Mouse (Mus musculus): Measurements from ENCODE around the gene Gm10188. TPM values are rescaled to one million over a fixed set of nuclear protein-coding genes. Genes with fewer than 3 reads are reported as not detected.

Gm10188 gene
- polyA plus RNA-seq, 1 experiment from 2014 or later: not detected

DNA sequence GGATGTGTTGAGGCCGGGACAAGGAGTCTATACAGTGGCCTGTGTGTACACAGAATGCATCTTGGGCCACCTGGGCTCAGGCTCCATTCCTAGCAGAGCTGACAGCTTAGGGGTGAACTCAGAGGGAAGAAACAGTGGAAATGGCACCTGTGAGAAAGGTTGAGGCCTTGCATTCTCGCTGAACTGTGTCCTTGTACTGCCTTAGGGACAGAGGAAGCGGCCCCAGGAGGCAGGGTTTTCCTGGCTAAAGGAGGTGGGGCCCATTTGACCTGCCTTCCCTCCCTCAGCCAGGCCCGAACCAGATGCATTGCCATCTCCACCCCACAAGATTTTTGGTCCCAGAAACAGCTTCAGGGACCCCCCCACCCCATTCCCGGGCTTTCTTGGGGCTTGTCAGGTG is 33.9 kb downstream of the Gm10188 start:
- H3K4me2 ChIP-seq: no peak overlapping the region
- DNase-seq (ENCODE audit: low spot score) (no peak), ATAC-seq (replicated peaks; ENCODE audit: low FRiP score) (no peak)
- H3K36me3 ChIP-seq (ENCODE audit: control insufficient read depth, insufficient read depth, low read length): no peaks in the 10 kb centered on the region
- H3K27me3 ChIP-seq (replicated peaks; ENCODE audit: control insufficient read depth, insufficient read depth, low read length): peaks cover 83% of the 10 kb centered on the region
- no peaks in the 10 kb centered on the region for H3K4me1 ChIP-seq (replicated peaks; ENCODE audit: control insufficient read depth, insufficient read depth, low read length)
- no peak overlapping the region for H3K27ac ChIP-seq (ENCODE audit: low read depth, low read length)
- H3K9me3 ChIP-seq (ENCODE audit: control insufficient read depth, low read length): no peaks in the 10 kb centered on the region
- H3K4me3 ChIP-seq (ENCODE audit: low read depth, low read length): no peak overlapping the region
- H3K9ac ChIP-seq (ENCODE audit: low read depth, low read length): no peak overlapping the region
- whole genome bisulfite sequencing: 48% methylated on average over 5 of the region's 5 CpGs

DNA sequence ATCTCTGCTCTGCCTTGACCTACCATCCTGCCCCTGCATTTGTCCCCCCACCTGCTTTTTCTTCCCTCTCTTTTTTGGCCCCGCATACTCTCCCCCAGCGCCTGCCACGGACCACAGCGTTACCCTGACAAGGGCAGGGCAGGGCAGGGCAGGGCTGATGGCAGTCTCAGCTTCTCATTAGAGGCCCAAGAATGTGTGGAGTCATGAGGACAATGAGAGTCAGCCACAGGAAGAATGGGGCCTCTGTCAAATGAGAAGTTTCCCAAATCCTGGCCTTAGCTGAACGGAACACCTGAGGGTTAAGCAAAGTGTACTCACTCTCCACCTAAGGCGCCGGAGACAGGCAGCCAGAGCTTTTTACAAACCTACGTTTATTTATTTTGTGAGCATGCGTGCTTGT is 34.5 kb downstream of the Gm10188 start:
- no peak overlapping the region for H3K4me3 ChIP-seq (ENCODE audit: low read depth, low read length)
- H3K4me1 ChIP-seq (replicated peaks; ENCODE audit: control insufficient read depth, insufficient read depth, low read length): peaks cover 5% of the 10 kb centered on the region
- H3K9me3 ChIP-seq (ENCODE audit: control insufficient read depth, low read length): no peaks in the 10 kb centered on the region
- peaks cover 84% of the 10 kb centered on the region for H3K27me3 ChIP-seq (replicated peaks; ENCODE audit: control insufficient read depth, insufficient read depth, low read length)
- ATAC-seq (replicated peaks; ENCODE audit: low FRiP score) (no peak), DNase-seq (ENCODE audit: low spot score) (no peak)
- no peak overlapping the region for H3K27ac ChIP-seq (ENCODE audit: low read depth, low read length)
- H3K9ac ChIP-seq (ENCODE audit: low read depth, low read length): no peak overlapping the region
- no peak overlapping the region for H3K4me2 ChIP-seq
- WGBS: 70% methylated on average over 9 of the region's 9 CpGs
- no peaks in the 10 kb centered on the region for H3K36me3 ChIP-seq (ENCODE audit: control insufficient read depth, insufficient read depth, low read length)

DNA sequence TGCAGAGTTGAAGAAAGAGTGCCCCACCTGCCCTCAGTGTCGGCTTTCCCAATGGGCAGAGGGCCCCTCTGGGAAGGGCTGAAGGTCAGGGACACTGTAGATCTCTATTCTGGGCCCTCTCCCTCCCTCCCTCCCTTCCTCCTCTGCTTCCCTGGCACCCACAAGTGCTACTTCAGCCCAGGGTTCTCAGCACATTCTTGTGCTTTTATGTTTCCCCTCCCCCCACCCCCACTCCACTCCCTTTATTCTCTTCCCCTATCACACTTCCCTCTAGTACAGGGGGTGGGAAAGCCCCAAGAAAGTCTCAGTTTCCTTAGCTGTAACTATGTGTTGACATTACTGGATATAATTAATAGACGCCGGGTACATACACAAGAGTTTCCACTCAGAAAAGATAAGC is 34.9 kb downstream of the Gm10188 start:
- H3K4me3 ChIP-seq (ENCODE audit: low read depth, low read length): no peak overlapping the region
- no peak overlapping the region for H3K9ac ChIP-seq (ENCODE audit: low read depth, low read length)
- H3K36me3 ChIP-seq (ENCODE audit: control insufficient read depth, insufficient read depth, low read length): no peaks in the 10 kb centered on the region
- no peak overlapping the region for H3K27ac ChIP-seq (ENCODE audit: low read depth, low read length)
- no peak for DNase-seq (ENCODE audit: low spot score)
- no peak overlapping the region for H3K4me2 ChIP-seq
- peaks cover 84% of the 10 kb centered on the region for H3K27me3 ChIP-seq (replicated peaks; ENCODE audit: control insufficient read depth, insufficient read depth, low read length)
- no peak for ATAC-seq (replicated peaks; ENCODE audit: low FRiP score)
- peaks cover 6% of the 10 kb centered on the region for H3K4me1 ChIP-seq (replicated peaks; ENCODE audit: control insufficient read depth, insufficient read depth, low read length)
- H3K9me3 ChIP-seq (ENCODE audit: control insufficient read depth, low read length): no peaks in the 10 kb centered on the region
- WGBS: 58% methylated on average over 3 of the region's 3 CpGs

DNA sequence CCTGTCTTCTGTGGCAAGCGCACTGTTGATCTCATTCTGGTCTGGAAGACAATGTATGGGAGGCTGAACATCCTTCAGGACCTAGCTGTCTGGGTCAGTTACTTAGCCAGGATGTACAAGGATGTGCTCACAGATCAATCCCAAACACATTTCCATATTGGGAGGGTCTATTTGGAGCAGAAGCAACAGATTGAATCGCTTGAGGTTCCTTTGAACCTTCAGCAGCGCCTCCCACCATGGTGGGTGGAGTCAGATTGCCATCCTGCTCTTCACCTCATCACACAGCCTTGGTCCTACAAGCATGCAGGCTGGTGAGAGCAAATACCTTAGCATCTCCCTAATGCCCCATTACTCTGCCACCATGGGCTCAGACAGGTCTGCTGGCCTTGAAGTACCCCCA is 35.8 kb downstream of the Gm10188 start:
- no peak overlapping the region for H3K9ac ChIP-seq (ENCODE audit: low read depth, low read length)
- no peak overlapping the region for H3K4me3 ChIP-seq (ENCODE audit: low read depth, low read length)
- no peak overlapping the region for H3K27ac ChIP-seq (ENCODE audit: low read depth, low read length)
- 61% methylated on average over 3 of the region's 3 CpGs for WGBS
- no peak overlapping the region for H3K4me2 ChIP-seq
- no peaks in the 10 kb centered on the region for H3K9me3 ChIP-seq (ENCODE audit: control insufficient read depth, low read length)
- H3K27me3 ChIP-seq (replicated peaks; ENCODE audit: control insufficient read depth, insufficient read depth, low read length): peaks cover 85% of the 10 kb centered on the region
- H3K36me3 ChIP-seq (ENCODE audit: control insufficient read depth, insufficient read depth, low read length): no peaks in the 10 kb centered on the region
- peaks cover 6% of the 10 kb centered on the region for H3K4me1 ChIP-seq (replicated peaks; ENCODE audit: control insufficient read depth, insufficient read depth, low read length)
- no peak for DNase-seq (ENCODE audit: low spot score)
- no peak for ATAC-seq (replicated peaks; ENCODE audit: low FRiP score)

DNA sequence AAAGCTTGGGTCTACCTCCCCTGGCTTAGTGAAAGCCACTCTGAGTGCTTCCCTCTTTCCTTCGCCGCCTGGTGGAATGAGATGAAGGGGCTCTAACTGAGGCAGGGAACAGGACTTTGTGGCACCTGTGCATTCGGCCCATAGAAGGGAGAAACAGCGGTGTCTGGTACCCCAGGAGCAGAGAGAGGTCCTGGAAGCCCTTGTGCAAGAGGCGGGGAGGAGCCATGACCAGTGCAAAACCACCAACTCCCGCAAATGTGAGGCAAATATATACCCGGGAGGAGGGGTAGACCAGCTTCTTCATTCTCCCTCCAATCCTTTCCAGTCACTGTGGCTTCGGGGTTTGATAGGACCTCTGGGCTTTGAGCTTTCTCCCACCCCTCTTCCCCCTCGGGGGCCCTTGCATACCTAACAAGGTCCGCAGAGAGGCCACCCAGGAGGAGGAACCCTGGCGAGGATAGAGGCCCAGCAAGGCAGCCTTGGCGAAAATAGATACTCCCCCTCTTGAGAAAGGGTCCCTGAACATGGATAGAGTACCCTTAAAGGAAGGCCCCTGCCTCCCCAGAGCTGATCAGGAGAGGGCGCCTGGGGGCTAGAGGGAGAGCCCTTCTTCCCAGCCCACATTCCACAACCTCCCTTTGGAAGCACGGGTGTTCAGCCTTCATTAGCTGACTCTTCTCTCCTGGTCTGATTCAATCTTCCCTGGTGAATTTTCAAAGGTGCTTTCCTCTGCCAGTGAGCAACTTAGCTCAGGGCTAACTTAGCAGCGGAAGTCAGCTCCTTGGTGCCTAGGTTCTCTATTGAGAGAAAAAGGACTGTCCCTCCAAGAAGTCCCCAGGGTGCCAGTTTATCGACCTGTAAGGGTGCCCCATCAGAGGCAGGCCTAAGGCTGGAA is 37.5 kb downstream of the Gm10188 start:
- peak overlapping the region; percentile 86 for H3K4me2 ChIP-seq
- no peaks in the 10 kb centered on the region for H3K36me3 ChIP-seq (ENCODE audit: control insufficient read depth, insufficient read depth, low read length)
- H3K4me3 ChIP-seq (ENCODE audit: low read depth, low read length): no peak overlapping the region
- H3K9me3 ChIP-seq (ENCODE audit: control insufficient read depth, low read length): no peaks in the 10 kb centered on the region
- 8% methylated on average over 16 of the region's 16 CpGs for WGBS
- H3K27me3 ChIP-seq (replicated peaks; ENCODE audit: control insufficient read depth, insufficient read depth, low read length): peaks cover 88% of the 10 kb centered on the region
- no peak for DNase-seq (ENCODE audit: low spot score)
- peaks cover 6% of the 10 kb centered on the region for H3K4me1 ChIP-seq (replicated peaks; ENCODE audit: control insufficient read depth, insufficient read depth, low read length)
- H3K9ac ChIP-seq (ENCODE audit: low read depth, low read length): no peak overlapping the region
- no peak overlapping the region for H3K27ac ChIP-seq (ENCODE audit: low read depth, low read length)
- no peak for ATAC-seq (replicated peaks; ENCODE audit: low FRiP score)

DNA sequence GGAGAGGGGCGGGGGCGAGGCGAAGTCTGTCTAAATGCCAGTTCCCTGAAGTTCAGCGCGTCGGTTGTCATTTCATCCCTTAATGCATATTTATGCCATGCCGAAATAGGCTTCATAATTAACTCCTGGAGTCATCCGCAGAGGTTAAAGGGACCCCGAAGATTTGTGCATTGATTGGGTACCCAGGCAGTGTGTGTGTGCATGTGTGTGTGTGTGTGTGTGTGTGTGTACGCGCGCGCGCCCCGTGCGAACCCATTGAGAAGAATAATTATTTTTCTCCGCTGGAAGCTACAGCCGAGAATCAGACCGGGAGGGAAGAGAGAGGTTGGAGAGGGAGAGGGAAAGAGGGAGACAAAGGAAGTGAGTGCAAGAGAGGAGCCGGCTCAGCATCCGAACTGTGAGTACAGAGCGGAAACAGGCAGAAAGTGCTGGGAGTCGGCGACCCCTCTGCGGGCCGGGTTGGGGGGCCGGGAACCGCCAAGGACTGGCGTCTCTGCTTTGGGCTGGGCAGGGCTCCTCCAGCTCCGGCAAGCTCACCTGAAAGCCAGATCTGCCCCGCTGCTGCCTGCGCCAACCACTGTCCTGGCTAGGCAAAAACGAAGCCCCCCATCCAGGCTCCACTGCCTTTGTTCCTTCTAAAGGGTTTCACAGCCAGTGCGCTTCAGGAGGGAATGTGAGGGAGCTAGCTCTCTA is 38.3 kb downstream of the Gm10188 start, which contains the start of the genes Lemd1 and AC124108.1:
Gene Lemd1 (plus strand): TSS at position 339 of the 693 bp plus-strand sequence.
Gene AC124108.1 (plus strand): TSS at position 365 of the 693 bp plus-strand sequence.
- H3K9me3 ChIP-seq (ENCODE audit: control insufficient read depth, low read length): no peaks in the 10 kb centered on the region
- peak within 1 kb of the TSS; percentile 86 for H3K4me2 ChIP-seq
- H3K4me3 ChIP-seq (ENCODE audit: low read depth, low read length): peak within 1 kb of the TSS; percentile 58
- no peak for DNase-seq (ENCODE audit: low spot score)
- peak within 1 kb of the TSS; percentile 39 for H3K9ac ChIP-seq (ENCODE audit: low read depth, low read length)
- WGBS: 1% methylated on average over 34 of the region's 34 CpGs
- no peak for ATAC-seq (replicated peaks; ENCODE audit: low FRiP score)
- H3K36me3 ChIP-seq (ENCODE audit: control insufficient read depth, insufficient read depth, low read length): no peaks in the 10 kb centered on the region
- peaks cover 83% of the 10 kb centered on the region for H3K27me3 ChIP-seq (replicated peaks; ENCODE audit: control insufficient read depth, insufficient read depth, low read length)
- H3K27ac ChIP-seq (ENCODE audit: low read depth, low read length): no peak within 1 kb of the TSS
- peaks cover 6% of the 10 kb centered on the region for H3K4me1 ChIP-seq (replicated peaks; ENCODE audit: control insufficient read depth, insufficient read depth, low read length)

DNA sequence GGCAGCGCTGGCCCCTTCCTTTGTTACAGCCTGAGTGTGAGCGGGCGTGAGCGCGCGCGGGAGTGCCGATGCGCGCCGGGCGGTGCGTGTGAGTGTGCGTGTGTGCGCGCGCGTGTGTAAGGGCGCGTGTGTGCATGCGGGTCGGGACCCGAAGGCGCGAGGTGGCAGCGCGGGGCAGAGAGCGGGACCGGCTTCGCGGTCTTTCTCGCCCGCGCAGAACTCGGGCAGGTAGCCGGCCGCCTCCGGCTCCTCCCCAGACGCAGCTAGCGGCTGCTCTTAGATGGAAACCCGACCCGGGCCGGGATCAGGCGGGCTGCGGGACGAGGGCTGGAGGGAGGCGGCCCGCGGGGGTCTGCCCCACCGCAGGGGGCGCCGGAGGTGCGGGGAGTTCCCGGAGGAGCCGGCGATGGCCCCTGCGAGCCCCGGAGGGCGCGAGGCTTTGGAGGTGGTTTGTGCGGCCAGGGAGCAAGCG is 38.9 kb downstream of the Gm10188 start:
- ATAC-seq (replicated peaks; ENCODE audit: low FRiP score) (no peak), DNase-seq (ENCODE audit: low spot score) (no peak)
- H3K9ac ChIP-seq (ENCODE audit: low read depth, low read length): peak overlapping the region; percentile 39
- peaks cover 6% of the 10 kb centered on the region for H3K4me1 ChIP-seq (replicated peaks; ENCODE audit: control insufficient read depth, insufficient read depth, low read length)
- H3K27ac ChIP-seq (ENCODE audit: low read depth, low read length): no peak overlapping the region
- H3K27me3 ChIP-seq (replicated peaks; ENCODE audit: control insufficient read depth, insufficient read depth, low read length): peaks cover 78% of the 10 kb centered on the region
- H3K9me3 ChIP-seq (ENCODE audit: control insufficient read depth, low read length): no peaks in the 10 kb centered on the region
- under 1% methylated on average over 56 of the region's 62 CpGs for WGBS
- peak overlapping the region; percentile 86 for H3K4me2 ChIP-seq
- no peaks in the 10 kb centered on the region for H3K36me3 ChIP-seq (ENCODE audit: control insufficient read depth, insufficient read depth, low read length)
- peak overlapping the region; percentile 58 for H3K4me3 ChIP-seq (ENCODE audit: low read depth, low read length)

DNA sequence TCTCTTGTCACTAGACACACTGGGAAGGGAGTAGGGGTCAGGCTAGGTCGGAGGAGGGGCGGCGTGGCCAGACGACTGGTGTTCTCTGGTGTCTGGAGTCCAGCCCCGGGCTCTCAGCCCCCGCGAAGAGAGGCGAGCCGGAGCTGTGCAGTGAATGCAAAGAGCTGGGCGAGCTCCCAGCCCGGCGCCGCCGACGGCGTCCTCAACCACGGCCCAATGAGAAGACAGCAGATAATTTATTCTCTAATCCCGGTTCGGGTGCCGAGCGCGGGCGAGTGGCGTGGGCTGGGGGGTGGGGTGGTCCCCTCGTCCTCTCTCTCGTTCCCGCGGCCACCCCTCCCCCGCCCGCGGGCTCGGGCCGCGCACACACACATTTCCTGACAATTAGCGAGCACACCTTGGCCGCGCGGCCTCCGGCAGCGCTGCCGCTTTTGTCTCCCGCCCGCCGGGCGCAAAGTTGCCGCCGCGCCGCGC is 39.5 kb downstream of the Gm10188 start:
- DNase-seq (ENCODE audit: low spot score) (no peak), ATAC-seq (replicated peaks; ENCODE audit: low FRiP score) (no peak)
- 1% methylated on average over 47 of the region's 50 CpGs for WGBS
- Histone ChIP-seq H3K9ac (ENCODE audit: low read depth, low read length) (peak overlapping the region; percentile 39), H3K4me3 (ENCODE audit: low read depth, low read length) (peak overlapping the region; percentile 58), H3K9me3 (ENCODE audit: control insufficient read depth, low read length) (no peaks in the 10 kb centered on the region), H3K36me3 (ENCODE audit: control insufficient read depth, insufficient read depth, low read length) (no peaks in the 10 kb centered on the region), H3K27me3 (replicated peaks; ENCODE audit: control insufficient read depth, insufficient read depth, low read length) (peaks cover 77% of the 10 kb centered on the region), H3K27ac (ENCODE audit: low read depth, low read length) (no peak overlapping the region), H3K4me2 (peak overlapping the region; percentile 86), H3K4me1 (replicated peaks; ENCODE audit: control insufficient read depth, insufficient read depth, low read length) (peaks cover 6% of the 10 kb centered on the region)

Data from liver, embryonic 11.5 days (tissue).